Mouse (Mus musculus) hindbrain, embryonic 16.5 days (tissue): ENCODE measurements around the gene Enox1. TPM values are rescaled to one million over a fixed set of nuclear protein-coding genes. Genes with fewer than 3 reads are reported as not detected.

Source experiments
- ATAC-seq: fragments of 200-750 bp; cut with Nextera tagmentation; 2 replicates; pipeline ENCODE4 v1.8.0; 2017; ENCODE audit warnings: moderate TSS enrichment, moderate library complexity
- H3K27ac ChIP-seq: fragments of 300-500 bp; sonication (generic); 2 replicates; pipeline ENCODE4 v1.5.1; 2014; ENCODE audit warnings: low read depth, mild to moderate bottlenecking, control low read depth, low read length, moderate library complexity
- H3K27me3 ChIP-seq: fragments of 300-500 bp; sonication (generic); replicated peaks from 2 replicates; pipeline ENCODE4 v1.6.1; 2014; ENCODE audit warnings: low read length; ENCODE audit not compliant: control insufficient read depth, insufficient read depth
- H3K36me3 ChIP-seq: fragments of 300-500 bp; sonication (generic); 2 replicates; pipeline ENCODE4 v1.6.1; 2014; ENCODE audit warnings: mild to moderate bottlenecking, low read length, moderate library complexity, mixed read lengths; ENCODE audit not compliant: control insufficient read depth, insufficient read depth
- H3K4me1 ChIP-seq: fragments of 300-500 bp; sonication (generic); 2 replicates; pipeline ENCODE4 v1.6.1; 2014; ENCODE audit warnings: low read depth, low read length; ENCODE audit not compliant: control insufficient read depth, insufficient read depth
- H3K4me2 ChIP-seq: fragments of 300-500 bp; sonication (generic); 2 replicates; pipeline ENCODE4 v1.6.1; 2014; ENCODE audit warnings: mild to moderate bottlenecking, low read length, control low read depth, moderate library complexity
- H3K4me3 ChIP-seq: fragments of 300-500 bp; sonication (generic); 2 replicates; pipeline ENCODE4 v1.5.1; 2014; ENCODE audit warnings: mild to moderate bottlenecking, low read length, control low read depth, moderate library complexity
- H3K9ac ChIP-seq: fragments of 300-500 bp; sonication (generic); 2 replicates; pipeline ENCODE4 v1.6.1; 2014; ENCODE audit warnings: low read depth, mild to moderate bottlenecking, control low read depth, low read length, moderate library complexity
- H3K9me3 ChIP-seq: fragments of 300-500 bp; sonication (generic); 2 replicates; pipeline ENCODE4 v1.6.1; 2014; ENCODE audit warnings: mild to moderate bottlenecking, low read length, moderate library complexity; ENCODE audit not compliant: control insufficient read depth
- WGBS: fragments of 180-500 bp; shearing (Covaris S2); extraction: QIAGEN DNeasy Blood & Tissue Kit; methylation state at CpG from one replicate; pipeline ENCODE4 v1.1.7; 2014; 5-methylcytosine and 5-hydroxymethylcytosine counted together
- polyA plus RNA-seq: library from polyadenylated mRNA; unstranded; fragments of >200 nt; fragmentation: Nextera tagmentation; extraction: Ambion mirVana; gene quantifications from 2 replicates; pipeline ENCODE4 v1.2.1, GENCODE M21; 2015

Gene Enox1
- polyA plus RNA-seq, 1 experiment from 2014 or later: 35.7 TPM

DNA sequence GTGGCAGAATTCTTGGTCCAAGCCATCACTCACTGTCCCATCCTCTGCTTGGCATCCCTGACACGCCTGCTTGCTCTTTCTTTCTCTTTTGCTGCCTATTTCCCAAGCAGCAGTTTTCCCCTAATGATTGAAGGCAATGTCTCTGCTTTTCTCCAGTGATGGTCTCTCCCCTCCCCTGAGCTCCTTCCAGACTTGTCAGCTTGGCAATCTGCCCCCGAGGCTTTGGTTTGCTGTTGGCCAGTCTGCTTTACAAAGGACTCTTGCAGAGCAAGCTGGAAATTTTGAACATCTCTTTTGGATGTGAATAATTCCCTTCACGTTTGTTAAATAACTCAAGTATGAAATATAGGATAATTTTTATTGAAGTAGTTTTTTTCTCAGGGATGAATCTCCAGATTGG, 153.0 kb downstream of the Enox1 start:
- Histone ChIP-seq H3K27me3 (no peaks in the 10 kb centered on the region), H3K4me2 (no peak overlapping the region), H3K27ac (peak overlapping the region; percentile 23; the same call in 1 of the 2 replicates), H3K9ac (no peak overlapping the region), H3K4me1 (peaks cover 3% of the 10 kb centered on the region; the same call in 1 of the 2 replicates), H3K4me3 (no peak overlapping the region), H3K36me3 (no peaks in the 10 kb centered on the region), H3K9me3 (no peaks in the 10 kb centered on the region)
- ATAC-seq: 0 out of 2 replicates have a peak, but pooled peaks have one; percentile 37
- WGBS: 45% methylated on average over 3 of the region's 3 CpGs

DNA sequence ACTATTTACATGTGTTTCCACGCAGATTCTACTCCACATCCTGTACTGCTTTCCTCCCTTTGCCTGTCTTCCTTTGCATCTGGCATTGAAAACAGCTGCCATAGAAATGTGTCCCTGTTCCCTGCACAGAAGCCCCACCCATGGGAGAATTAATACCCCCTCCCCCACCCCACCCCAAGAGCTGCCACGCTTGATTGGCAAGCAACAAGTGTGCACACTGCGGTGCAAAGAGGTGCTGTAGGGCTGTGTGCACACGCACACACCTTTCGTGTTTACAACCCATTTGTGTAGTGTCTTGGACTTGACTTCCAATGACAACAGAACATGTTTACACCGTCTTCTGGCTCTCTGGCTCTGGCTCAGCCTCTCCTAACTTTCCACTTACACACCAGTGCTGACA, 154.9 kb downstream of the Enox1 start:
- no peak for ATAC-seq
- no peak overlapping the region for H3K27ac ChIP-seq
- no peak overlapping the region for H3K4me2 ChIP-seq
- WGBS: 76% methylated on average over 6 of the region's 6 CpGs
- no peaks in the 10 kb centered on the region for H3K27me3 ChIP-seq
- peaks cover 3% of the 10 kb centered on the region; the same call in 1 of the 2 replicates for H3K4me1 ChIP-seq
- H3K36me3 ChIP-seq: no peaks in the 10 kb centered on the region
- H3K9me3 ChIP-seq: no peaks in the 10 kb centered on the region
- no peak overlapping the region for H3K4me3 ChIP-seq
- H3K9ac ChIP-seq: no peak overlapping the region

DNA sequence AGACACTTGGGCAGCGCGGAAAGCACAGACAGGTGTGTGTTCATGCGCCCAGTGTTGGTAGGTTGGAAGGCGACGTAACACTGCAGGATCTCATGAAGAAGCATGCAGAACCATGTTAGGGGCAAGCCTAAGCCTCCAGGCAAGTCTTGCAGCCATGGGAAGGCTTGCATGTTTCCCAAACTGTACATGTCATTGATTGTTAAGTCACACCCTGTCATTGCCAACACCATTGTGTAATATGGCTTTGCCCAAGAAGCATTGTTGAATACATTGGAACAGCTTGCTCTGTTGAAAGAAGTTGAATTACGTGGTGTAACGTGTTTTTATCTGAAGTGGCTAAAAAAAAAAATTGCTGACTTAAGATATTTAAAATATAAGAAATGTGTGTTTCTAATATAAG, 162.8 kb downstream of the Enox1 start:
- H3K9ac ChIP-seq: no peak overlapping the region
- H3K4me1 ChIP-seq: no peaks in the 10 kb centered on the region
- no peak overlapping the region for H3K27ac ChIP-seq
- no peaks in the 10 kb centered on the region for H3K36me3 ChIP-seq
- 89% methylated on average over 7 of the region's 7 CpGs for WGBS
- H3K4me2 ChIP-seq: no peak overlapping the region
- H3K4me3 ChIP-seq: no peak overlapping the region
- no peaks in the 10 kb centered on the region for H3K9me3 ChIP-seq
- ATAC-seq: no peak
- no peaks in the 10 kb centered on the region for H3K27me3 ChIP-seq

DNA sequence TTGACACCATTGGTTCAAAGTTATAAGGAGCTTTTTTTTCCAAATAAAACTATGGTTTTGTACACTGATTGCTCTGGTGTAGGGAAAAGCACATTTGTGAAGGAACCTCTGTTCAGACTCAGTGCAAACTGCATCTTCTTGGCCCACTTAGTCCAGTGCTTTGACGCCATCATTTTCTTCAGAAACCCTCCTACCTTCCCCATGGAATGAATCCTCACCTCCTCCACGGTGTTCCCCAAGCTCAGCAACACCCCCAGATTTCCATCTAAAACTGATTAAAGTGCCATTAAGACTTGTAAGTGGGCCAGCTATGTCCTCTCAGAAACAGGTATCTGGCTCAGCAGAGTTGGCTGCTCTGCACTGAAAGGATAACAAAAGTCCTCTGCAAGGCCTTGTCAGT, 167.8 kb downstream of the Enox1 start:
- Histone ChIP-seq H3K4me2 (no peak overlapping the region), H3K9ac (no peak overlapping the region), H3K4me3 (no peak overlapping the region), H3K4me1 (no peaks in the 10 kb centered on the region), H3K27me3 (no peaks in the 10 kb centered on the region), H3K36me3 (no peaks in the 10 kb centered on the region), H3K9me3 (no peaks in the 10 kb centered on the region), H3K27ac (no peak overlapping the region)
- 88% methylated on average over 2 of the region's 2 CpGs for WGBS
- ATAC-seq: no peak

DNA sequence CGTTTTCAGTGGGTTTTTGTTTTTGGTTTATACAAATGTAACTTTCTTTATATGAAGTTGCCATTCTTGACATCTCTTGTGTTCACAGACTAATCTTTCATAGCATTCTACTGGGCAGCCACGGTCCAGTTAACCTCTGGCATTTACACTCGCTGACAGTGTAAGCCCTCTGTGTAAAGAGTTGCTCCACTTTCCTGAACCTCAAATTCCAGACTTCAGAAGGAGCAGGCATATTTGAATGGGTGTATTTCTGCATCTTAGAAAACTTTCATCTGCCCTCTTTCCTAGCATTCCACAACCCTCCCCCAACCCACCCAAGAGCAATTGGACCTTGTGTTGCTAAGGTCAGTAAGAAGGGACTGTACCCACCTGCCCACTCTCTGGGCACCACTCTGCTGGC, 171.1 kb downstream of the Enox1 start:
- ATAC-seq: no peak
- Histone ChIP-seq H3K4me1 (no peaks in the 10 kb centered on the region), H3K36me3 (no peaks in the 10 kb centered on the region), H3K9ac (no peak overlapping the region), H3K4me3 (no peak overlapping the region), H3K9me3 (no peaks in the 10 kb centered on the region), H3K27me3 (no peaks in the 10 kb centered on the region), H3K27ac (no peak overlapping the region), H3K4me2 (no peak overlapping the region)
- 76% methylated on average over 3 of the region's 3 CpGs for WGBS

DNA sequence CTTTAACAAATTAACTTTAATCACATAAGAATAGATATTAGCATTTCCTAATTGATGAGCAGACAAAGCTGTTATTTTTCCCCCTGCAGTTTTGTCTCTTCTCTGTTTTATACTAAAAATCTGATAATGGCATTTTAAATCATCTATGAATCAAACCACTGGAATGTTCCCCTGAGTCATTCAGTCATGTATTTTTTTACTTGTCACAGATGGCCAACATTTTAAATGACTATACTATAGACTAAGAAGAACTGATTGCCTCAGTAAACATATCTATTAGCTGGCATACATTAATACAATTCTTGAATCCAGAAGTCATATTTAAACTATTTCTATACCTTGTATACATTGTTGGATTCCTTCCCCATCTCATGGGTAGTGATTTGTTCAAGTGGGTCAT, 173.2 kb downstream of the Enox1 start:
- no peaks in the 10 kb centered on the region for H3K4me1 ChIP-seq
- no peaks in the 10 kb centered on the region for H3K9me3 ChIP-seq
- no peak overlapping the region for H3K27ac ChIP-seq
- H3K27me3 ChIP-seq: no peaks in the 10 kb centered on the region
- no peak overlapping the region for H3K9ac ChIP-seq
- ATAC-seq: no peak
- H3K4me2 ChIP-seq: no peak overlapping the region
- H3K4me3 ChIP-seq: no peak overlapping the region
- H3K36me3 ChIP-seq: no peaks in the 10 kb centered on the region

DNA sequence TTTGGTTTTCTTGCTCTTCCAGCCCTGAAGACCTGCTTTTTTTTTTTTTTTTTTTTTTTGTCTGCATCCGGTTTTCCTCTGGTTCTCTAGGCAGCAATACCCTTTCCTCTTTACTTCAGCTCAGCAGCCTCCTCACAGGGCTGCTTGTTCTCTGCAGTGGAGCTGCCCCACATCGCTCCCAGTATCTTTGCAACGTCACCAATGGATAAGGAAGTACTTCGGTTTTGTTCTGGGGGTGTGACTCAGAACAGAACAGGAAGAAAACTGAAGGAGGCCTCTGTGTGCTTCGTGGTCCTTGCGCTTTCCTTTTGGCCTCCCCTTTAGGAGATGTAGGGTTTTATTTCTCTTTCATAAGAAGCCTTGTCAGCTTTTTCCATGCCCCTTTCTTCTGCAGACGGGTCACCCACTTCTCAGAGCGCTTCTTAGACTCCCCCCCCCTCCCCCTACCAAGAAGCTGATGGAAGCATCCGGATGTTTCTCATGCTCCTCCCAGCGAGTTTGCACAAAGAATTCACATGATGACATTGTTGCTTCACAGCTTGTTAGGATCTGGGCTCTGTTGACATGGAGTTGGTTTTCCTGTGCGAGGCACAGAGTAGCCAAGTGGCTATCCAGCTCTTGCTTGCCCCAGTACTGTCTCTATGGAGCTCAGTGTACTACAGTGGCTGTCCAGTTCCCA, 187.2 kb downstream of the Enox1 start:
- Histone ChIP-seq H3K9me3 (no peaks in the 10 kb centered on the region), H3K4me2 (no peak overlapping the region), H3K9ac (no peak overlapping the region), H3K36me3 (no peaks in the 10 kb centered on the region), H3K4me1 (no peaks in the 10 kb centered on the region), H3K4me3 (no peak overlapping the region), H3K27ac (no peak overlapping the region), H3K27me3 (no peaks in the 10 kb centered on the region)
- WGBS: 64% methylated on average over 11 of the region's 11 CpGs
- no peak for ATAC-seq

DNA sequence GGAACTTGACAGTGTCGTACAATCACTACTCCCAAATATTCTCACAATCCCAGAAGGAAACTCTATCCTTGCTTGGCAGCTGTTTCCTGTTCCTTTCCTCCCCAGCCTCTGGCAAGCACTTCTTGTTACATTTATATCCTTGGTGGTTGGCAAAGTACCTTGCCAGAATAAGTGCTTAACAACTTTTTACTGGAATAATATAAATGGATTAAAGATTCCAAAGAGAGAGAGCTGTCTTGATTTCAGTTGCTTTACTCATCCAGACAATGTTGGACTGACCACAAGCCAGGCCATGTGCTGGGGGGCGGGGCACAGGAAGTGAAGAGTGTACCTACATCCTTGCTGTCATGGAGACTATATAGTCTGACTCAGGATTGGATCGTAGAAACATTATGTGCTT, 189.7 kb downstream of the Enox1 start:
- H3K4me3 ChIP-seq: no peak overlapping the region
- H3K36me3 ChIP-seq: no peaks in the 10 kb centered on the region
- WGBS: 87% methylated on average over 3 of the region's 3 CpGs
- ATAC-seq: no peak
- H3K4me1 ChIP-seq: no peaks in the 10 kb centered on the region
- no peak overlapping the region for H3K27ac ChIP-seq
- H3K4me2 ChIP-seq: no peak overlapping the region
- no peaks in the 10 kb centered on the region for H3K9me3 ChIP-seq
- H3K27me3 ChIP-seq: no peaks in the 10 kb centered on the region
- H3K9ac ChIP-seq: no peak overlapping the region

DNA sequence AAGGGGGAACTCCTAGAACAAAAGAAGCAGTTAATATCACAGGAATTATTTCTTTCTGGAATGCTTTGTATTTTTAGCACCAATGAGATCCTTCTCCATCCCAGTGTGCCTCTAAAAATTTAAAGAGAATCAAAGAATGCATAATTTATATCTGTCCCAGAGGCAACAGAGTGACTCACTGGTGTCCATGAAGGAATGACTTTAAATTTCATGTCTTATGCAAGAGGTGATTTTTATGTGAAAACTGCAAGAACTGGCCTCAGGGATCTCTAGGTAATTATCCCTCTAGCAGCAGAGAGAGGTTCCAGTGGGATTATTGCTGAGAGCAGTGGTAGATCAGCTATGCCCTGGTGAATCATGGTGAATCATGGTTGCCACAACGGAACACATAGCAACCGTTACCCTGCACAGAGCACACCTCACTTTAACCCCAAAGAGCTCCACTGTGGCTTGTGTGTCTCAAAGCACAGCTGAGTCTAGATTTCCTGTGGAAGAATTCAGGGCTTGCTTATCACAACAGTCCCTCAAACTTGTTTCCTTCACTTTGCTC, 195.3 kb downstream of the Enox1 start:
- 57% methylated on average over 2 of the region's 2 CpGs for WGBS

More for the DNA sequence above, 195.3 kb downstream of the Enox1 start:
- Histone ChIP-seq H3K36me3 (no peaks in the 10 kb centered on the region), H3K4me3 (no peak overlapping the region), H3K4me2 (no peak overlapping the region), H3K4me1 (peaks cover 5% of the 10 kb centered on the region), H3K9ac (no peak overlapping the region), H3K27me3 (no peaks in the 10 kb centered on the region), H3K27ac (no peak overlapping the region), H3K9me3 (no peaks in the 10 kb centered on the region)
- ATAC-seq: 0 out of 2 replicates have a peak, but pooled peaks have one; percentile 40
